Mouse (Mus musculus): ENCODE results near the gene Tex30. TPM values are rescaled to one million over a fixed set of nuclear protein-coding genes. Genes with fewer than 3 reads are reported as not detected.

Tex30 gene
- 6.5 and 8.2 TPM in 2 replicates for polyA plus RNA-seq (2012; rRNA removed)

DNA sequence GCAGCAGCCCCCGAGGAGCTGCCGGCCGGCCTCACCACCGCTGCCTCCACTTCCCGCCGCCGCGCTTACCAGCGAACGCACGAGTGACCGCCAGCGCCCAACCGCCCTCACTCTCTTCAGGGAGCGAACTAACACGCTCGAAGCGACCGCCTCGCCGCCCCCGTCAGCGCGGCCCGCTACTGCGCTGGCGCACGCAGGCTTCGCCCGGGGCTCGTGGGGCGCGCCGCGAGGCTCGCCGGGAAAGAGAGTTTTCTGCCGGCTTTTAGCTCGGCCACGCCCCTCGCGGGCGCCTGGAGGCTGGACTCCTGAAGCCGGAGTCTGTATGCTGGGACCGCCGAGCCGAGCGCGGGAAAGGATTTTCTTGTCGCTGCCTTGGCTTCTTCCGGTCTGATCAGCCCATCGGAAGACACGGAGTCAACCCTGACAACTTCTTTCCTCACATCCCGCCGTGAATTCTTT, at the start of gene Tex30:
Tex30 (minus strand) TSS at position 183 of the 459 bp plus-strand sequence.

DNA sequence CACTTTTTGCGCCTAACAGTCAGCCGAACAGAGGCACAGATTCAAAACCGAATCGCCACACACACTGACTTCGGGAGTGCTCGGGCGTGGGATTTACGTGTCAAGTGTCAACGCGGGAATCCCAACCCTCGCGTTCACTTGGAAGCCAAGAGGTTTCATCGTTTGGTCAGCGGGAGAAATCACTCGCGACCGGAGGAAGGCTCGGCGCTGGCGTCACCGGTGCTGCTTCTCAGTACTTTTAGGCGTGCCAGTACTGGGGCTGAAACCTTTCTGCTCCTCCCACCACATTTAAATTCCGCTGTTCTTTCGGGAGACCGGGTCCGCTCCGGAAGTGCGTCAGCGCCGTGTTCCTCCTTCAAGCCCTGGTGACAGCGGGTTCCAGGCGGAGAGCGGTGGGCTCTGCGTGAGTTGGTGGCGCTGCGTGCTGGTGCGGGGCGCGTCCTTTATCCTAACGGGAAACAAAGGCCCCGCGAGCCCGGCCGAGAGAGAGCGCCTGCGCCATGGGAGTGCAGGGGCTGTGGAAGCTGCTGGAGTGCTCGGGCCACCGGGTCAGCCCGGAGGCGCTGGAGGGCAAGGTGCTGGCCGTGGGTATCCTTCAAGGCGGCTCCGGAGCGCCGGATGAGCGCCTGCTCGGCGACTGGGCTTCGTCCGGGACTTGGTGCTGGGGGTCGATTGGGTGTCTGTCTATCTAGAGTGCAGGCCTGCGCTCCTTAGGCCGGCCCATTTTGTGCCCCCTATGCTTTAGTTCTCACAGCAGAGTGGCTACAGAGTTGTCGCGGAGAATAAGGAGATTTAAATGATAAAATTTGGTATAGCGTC, 45.5 kb upstream of the Tex30 start, which contains the start of gene Ercc5:
Ercc5 (plus strand) TSS at position 182 of the 819 bp plus-strand sequence.

DNA sequence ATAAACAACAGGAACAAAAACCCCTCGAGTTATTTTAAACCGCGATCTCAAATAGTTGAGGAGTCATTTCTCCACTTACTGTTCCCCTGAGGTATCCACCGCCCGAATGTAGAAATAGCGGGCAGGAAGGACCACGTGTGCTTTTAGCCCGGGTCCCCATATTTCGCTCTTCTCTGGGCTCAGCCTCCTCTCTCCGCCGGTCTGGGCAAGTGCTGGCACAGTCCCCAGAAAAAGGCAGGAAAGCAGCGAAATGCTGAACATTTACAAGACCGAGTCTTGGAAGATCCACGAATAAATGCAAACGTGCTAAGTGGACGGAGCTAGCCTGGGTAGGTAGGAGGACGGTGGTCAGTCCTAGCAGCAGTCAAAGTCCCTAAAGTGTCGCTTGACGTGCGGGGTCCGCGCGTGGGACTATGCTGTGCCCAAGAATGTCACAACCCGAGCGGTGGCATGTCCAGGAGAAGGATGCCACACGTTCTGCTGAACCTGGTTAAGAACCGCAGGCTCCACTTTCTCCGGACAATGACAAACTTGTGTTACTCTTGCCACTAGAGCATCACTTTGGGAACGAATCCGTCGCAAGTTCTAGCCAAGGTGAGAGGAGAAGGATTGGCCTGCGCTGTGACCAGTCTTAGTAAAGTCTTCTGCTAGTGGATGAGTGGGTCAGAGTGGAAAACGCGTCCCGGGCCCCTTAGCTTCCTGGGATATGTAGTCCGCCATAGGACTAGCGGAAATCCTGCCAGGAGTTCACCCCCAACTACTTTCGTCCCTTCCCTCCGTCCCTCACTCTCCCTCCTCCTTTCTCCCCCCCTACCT, 16.2 kb upstream of the Tex30 start, which contains the start of the genes Kdelc1 and Bivm:
Kdelc1 (minus strand) TSS at position 570 of the 816 bp plus-strand sequence.
Bivm (plus strand) TSS at position 719 of the 816 bp plus-strand sequence.

DNA sequence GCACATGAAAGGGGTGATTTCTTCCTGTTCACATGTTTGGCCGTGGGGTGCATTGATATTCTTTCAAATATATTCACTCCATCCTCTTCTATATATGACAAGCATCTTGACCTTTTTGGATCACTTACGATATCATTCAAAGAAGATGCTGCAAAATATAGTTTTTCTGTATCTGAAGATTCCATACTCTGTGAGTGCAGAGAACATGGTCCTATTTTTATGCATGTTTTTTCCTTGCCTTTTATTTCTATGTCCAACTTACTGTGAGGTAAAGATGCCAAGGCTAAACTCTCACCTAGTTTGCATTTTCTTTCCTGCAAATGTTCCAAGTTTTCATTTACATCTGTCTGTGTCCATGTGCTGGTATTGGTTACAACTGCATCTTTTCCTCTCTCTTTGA, 40.4 kb downstream of the Tex30 start, which contains the start of gene Gm8251:
Gm8251 (minus strand) TSS at position 101 of the 400 bp plus-strand sequence.

Other genes with a start within 250 kb of the Tex30 start
- 5.2 and 5.8 TPM in 2 replicates for gene Tpp2, start 168.8 kb downstream of the Tex30 start, polyA plus RNA-seq (2012; rRNA removed)
- 0.10 and 0.37 TPM in 2 replicates for gene Mettl21c, start 82.4 kb downstream of the Tex30 start, polyA plus RNA-seq (2012; rRNA removed)
- gene Gm8251, start 40.5 kb downstream of the Tex30 start, polyA plus RNA-seq (2012; rRNA removed): not detected in 2 replicates
- 31.7 and 51.6 TPM in 2 replicates for gene Kdelc1, start 16.4 kb upstream of the Tex30 start, polyA plus RNA-seq (2012; rRNA removed)
- gene Bivm, start 16.5 kb upstream of the Tex30 start, polyA plus RNA-seq (2012; rRNA removed): 10.2 and 11.1 TPM in 2 replicates
- 4.5 and 4.8 TPM in 2 replicates for gene Ercc5, start 45.3 kb upstream of the Tex30 start, polyA plus RNA-seq (2012; rRNA removed)
- not detected in 2 replicates for gene Mettl21e, start 116.5 kb upstream of the Tex30 start, polyA plus RNA-seq (2012; rRNA removed)